Mouse (Mus musculus) kidney, adult 2 months (tissue): ENCODE measurements around the gene Golm1. TPM values are rescaled to one million over a fixed set of nuclear protein-coding genes. Genes with fewer than 3 reads are reported as not detected.

ENCODE experiments used
- DNase-seq: peaks from one replicate; pipeline ENCODE4 v3.0.0; 2021
- H3K27ac ChIP-seq: fragments of 200-500 bp; 2 replicates; pipeline ENCODE4 v1.5.1; 2012; ENCODE audit warnings: low read depth, low read length, control low read depth, inconsistent platforms; ENCODE audit not compliant: insufficient read depth
- H3K27me3 ChIP-seq: fragments of 200-500 bp; replicated peaks from 2 replicates; pipeline ENCODE4 v1.6.1; 2012; ENCODE audit warnings: mild to moderate bottlenecking, moderate library complexity, low read length, inconsistent platforms; ENCODE audit not compliant: control insufficient read depth, insufficient read depth
- H3K36me3 ChIP-seq: fragments of 200-500 bp; 2 replicates; pipeline ENCODE4 v1.6.1; 2012; ENCODE audit warnings: mild to moderate bottlenecking, moderate library complexity, low read length, inconsistent platforms; ENCODE audit not compliant: control insufficient read depth, insufficient read depth
- H3K4me1 ChIP-seq: fragments of 200-500 bp; 2 replicates; pipeline ENCODE4 v1.6.1; 2011; ENCODE audit warnings: low read length; ENCODE audit not compliant: control insufficient read depth, insufficient read depth
- H3K4me3 ChIP-seq: fragments of 200-500 bp; 2 replicates; pipeline ENCODE4 v1.5.1; 2011; ENCODE audit warnings: mild to moderate bottlenecking, low read depth, low read length, control low read depth; ENCODE audit not compliant: insufficient read depth
- CTCF ChIP-seq: fragments of 200-500 bp; conservative IDR thresholded peaks from 2 replicates; pipeline ENCODE4 v1.5.1; 2011; ENCODE audit warnings: low read depth, mild to moderate bottlenecking, control low read depth, low read length, moderate library complexity, mixed read lengths; ENCODE audit not compliant: insufficient read depth, insufficient read length
- POLR2A ChIP-seq: fragments of 200-500 bp; IDR thresholded peaks from one replicate; pipeline ENCODE4 v1.6.1; 2011; ENCODE audit warnings: low read depth, low read length, control low read depth
- WGBS: fragments of 180-500 bp; shearing (Covaris S2); methylation state at CpG from one replicate; pipeline ENCODE4 v1.1.7; 2018; 5-methylcytosine and 5-hydroxymethylcytosine counted together
- polyA plus RNA-seq: library from polyadenylated mRNA; depleted of rRNA; stranded (reverse); fragments of >200 nt; gene quantifications from 2 replicates; pipeline ENCODE4 v1.2.3, GENCODE M21; 2012

Gene Golm1
- polyA plus RNA-seq, 1 experiment, result 6.5 TPM

DNA sequence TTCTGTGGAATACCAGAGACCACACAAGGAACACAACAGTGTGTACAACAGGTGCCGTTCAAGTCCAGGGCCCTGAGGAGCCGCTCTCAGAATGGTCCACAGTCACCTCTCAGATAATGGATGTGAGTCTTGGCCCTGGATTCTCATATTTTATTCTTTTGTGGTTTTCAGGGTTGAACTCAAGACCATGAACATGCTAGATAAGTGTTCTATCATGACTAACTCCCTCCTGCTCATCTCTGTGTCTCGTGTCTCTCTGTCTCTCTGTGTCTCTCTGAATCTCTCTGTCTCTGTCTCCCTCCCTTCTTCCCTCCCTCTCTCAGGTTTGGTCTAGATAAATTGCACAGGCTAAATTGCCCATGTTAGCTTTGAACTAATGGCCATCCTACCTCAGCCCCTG lies 14.2 kb upstream of the Golm1 start:
- no peak overlapping the region for H3K27ac ChIP-seq
- no peak overlapping the region for H3K4me3 ChIP-seq
- no peak for DNase-seq
- no peaks in the 10 kb centered on the region for H3K4me1 ChIP-seq
- no peaks in the 10 kb centered on the region for H3K36me3 ChIP-seq
- no peak for TF ChIP-seq POLR2A
- no peak for TF ChIP-seq CTCF
- no peaks in the 10 kb centered on the region for H3K27me3 ChIP-seq
- WGBS, result 95% methylated on average over 3 of the region's 3 CpGs

DNA sequence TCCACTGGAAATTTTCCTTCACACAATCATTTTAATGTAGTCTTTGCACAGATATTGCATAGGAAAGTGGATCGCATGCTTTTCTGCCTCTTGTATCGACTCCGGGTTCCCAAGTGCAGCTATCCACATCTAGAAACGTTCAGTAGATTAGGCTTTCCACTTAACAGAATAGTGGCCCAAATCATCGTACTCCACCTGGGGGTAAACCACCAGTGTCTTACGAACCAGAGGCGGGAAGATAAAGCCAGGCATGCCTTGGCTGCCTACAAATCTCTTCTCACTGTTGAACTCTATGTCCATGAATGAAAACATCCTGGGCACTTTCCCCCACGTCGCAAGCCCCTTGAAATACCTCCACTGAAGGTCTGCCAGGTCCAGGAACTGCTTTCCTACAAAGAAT lies 13.7 kb upstream of the Golm1 start:
- 89% methylated on average over 9 of the region's 9 CpGs for whole genome bisulfite sequencing
- Histone ChIP-seq H3K27ac (no peak overlapping the region), H3K4me3 (no peak overlapping the region), H3K36me3 (no peaks in the 10 kb centered on the region), H3K27me3 (no peaks in the 10 kb centered on the region), H3K4me1 (no peaks in the 10 kb centered on the region)
- no peak for TF ChIP-seq POLR2A
- TF ChIP-seq CTCF, result no peak
- DNase-seq, result no peak

DNA sequence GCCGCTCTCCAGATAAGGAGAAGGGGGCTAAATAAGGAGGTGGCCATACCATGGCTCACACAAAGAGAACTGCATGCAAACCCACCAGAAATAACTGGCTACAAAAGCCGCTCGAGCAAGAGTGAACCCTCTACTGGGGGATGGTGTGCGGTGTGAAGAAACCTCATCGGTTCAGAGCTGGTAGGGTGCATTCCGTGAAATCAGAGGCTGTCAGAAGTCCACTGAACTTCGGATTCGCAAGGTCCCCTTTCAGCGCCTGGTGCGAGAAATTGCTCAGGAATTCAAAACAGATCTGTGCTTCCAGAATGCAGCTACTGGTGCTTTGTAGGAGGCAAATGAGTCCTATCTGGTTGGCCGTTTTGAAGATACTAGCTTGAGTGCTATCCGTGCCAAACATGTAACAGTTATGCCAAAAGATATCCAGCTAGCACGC lies 12.7 kb upstream of the Golm1 start:
- no peak overlapping the region for H3K4me3 ChIP-seq
- H3K36me3 ChIP-seq, result no peaks in the 10 kb centered on the region
- DNase-seq, result no peak
- TF ChIP-seq CTCF (no peak), POLR2A (no peak)
- no peaks in the 10 kb centered on the region for H3K4me1 ChIP-seq
- H3K27me3 ChIP-seq, result no peaks in the 10 kb centered on the region
- no peak overlapping the region for H3K27ac ChIP-seq
- WGBS, result 63% methylated on average over 13 of the region's 13 CpGs

DNA sequence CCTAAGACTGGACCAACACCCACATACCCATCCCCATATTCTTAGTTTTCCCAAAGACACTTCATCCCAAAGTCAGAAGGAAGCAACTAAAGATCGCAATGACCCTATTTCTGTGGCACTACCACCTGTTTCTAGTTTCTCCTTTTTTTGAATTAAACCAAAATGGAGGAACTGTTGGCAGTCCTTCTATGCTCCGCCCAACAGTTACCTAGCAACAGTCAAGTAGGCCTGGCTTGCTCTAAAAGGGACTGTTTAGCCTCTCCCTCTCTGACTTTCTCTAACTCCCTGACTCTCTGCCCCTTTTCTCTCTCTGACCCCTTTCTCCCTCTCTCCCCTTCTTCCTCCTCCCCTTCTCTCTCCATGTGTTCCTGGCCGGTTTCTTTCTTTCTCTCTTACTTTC lies 9.6 kb upstream of the Golm1 start:
- Histone ChIP-seq H3K4me3 (no peak overlapping the region), H3K36me3 (no peaks in the 10 kb centered on the region), H3K4me1 (no peaks in the 10 kb centered on the region), H3K27me3 (no peaks in the 10 kb centered on the region), H3K27ac (no peak overlapping the region)
- DNase-seq, result no peak
- TF ChIP-seq CTCF (no peak), POLR2A (no peak)
- WGBS, result 87% methylated on average over 3 of the region's 3 CpGs

DNA sequence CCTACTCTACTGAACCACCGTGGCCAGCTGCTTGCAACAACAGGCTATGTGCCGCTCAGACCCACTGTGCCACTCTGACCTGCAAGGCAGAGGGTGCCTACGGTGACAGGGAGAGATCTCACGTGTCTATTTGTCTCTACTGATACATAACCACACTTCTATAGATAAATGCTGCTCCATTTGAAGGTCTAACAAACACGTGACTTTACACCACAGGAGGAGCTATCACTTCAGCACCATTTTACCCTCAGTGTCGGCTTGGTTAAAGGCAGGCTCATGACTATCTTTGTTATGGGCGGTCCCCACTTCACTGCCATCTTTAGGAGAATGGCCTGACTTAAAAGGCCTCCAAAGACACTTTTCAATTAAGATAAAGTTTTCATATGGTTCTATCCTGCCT lies 7.0 kb upstream of the Golm1 start:
- H3K27ac ChIP-seq, result no peak overlapping the region
- TF ChIP-seq POLR2A (no peak), CTCF (no peak)
- H3K4me3 ChIP-seq, result no peak overlapping the region
- no peaks in the 10 kb centered on the region for H3K27me3 ChIP-seq
- no peaks in the 10 kb centered on the region for H3K36me3 ChIP-seq
- H3K4me1 ChIP-seq, result no peaks in the 10 kb centered on the region
- DNase-seq, result no peak
- 32% methylated on average over 7 of the region's 7 CpGs for WGBS

DNA sequence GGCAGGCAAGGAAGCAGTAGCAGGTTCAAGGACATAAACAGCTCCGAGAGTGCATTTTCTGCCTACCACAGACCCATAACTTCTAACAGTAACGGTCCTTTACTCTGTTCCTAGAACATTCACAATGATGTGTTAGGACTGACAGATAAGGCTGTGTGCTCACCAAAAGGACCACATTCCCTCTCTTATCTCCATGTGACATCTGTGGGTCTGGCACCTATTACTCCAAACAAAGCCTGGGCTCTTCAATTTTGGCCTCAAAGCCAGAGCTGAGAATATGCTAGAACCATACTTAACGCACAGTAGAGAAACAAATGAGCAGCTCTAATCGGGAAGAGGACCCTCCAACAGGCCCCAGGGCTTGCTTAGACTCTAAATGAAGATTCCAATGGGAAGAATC lies 4.3 kb upstream of the Golm1 start:
- H3K27ac ChIP-seq, result no peak overlapping the region
- TF ChIP-seq POLR2A (no peak), CTCF (no peak)
- no peaks in the 10 kb centered on the region for H3K4me1 ChIP-seq
- H3K27me3 ChIP-seq, result no peaks in the 10 kb centered on the region
- DNase-seq, result no peak
- no peaks in the 10 kb centered on the region for H3K36me3 ChIP-seq
- 75% methylated on average over 4 of the region's 4 CpGs for WGBS
- no peak overlapping the region for H3K4me3 ChIP-seq

DNA sequence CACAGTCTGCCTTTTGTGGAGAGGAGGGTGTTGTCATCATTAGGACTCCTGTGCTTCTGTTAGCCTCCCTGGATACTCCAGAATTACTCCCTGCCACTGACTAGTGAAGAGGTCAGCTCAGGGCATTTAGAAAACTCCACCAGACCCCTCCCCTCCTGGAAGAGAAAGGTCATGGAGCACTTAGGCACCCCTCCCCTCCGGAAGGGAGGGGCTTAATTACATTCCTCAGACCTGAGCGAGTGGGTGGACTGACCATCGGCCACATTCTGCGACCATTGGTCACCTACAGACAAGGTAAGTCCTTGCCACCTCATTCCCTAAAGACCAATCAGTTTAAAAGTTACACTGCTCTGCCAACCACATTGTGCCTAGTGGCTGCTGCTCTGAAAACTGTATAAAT lies 3.7 kb upstream of the Golm1 start:
- H3K27me3 ChIP-seq, result no peaks in the 10 kb centered on the region
- WGBS, result 42% methylated on average over 4 of the region's 4 CpGs
- H3K36me3 ChIP-seq, result no peaks in the 10 kb centered on the region
- no peak overlapping the region for H3K4me3 ChIP-seq
- no peak overlapping the region for H3K27ac ChIP-seq
- TF ChIP-seq CTCF (no peak), POLR2A (no peak)
- H3K4me1 ChIP-seq, result no peaks in the 10 kb centered on the region
- DNase-seq, result no peak
